Mouse (Mus musculus) C2C12 (cell line): ENCODE results near the gene Syt5.

Source experiments
- CEBPB ChIP-seq: IDR thresholded peaks from one replicate; pipeline ENCODE4 v1.6.1; 2011; ENCODE audit warnings: low read depth, mild to moderate bottlenecking, control low read depth, moderate library complexity
- CTCF ChIP-seq: IDR thresholded peaks from one replicate; pipeline ENCODE4 v1.5.1; 2011; ENCODE audit not compliant: control insufficient read depth, insufficient read depth, insufficient read length
- MAX ChIP-seq: IDR thresholded peaks from one replicate; pipeline ENCODE4 v1.6.1; 2011; ENCODE audit warnings: mild to moderate bottlenecking, control low read depth
- MYOD1 ChIP-seq: IDR thresholded peaks from one replicate; pipeline ENCODE4 v1.6.1; 2011; ENCODE audit warnings: low read depth; ENCODE audit not compliant: control insufficient read depth, insufficient read length

- TF ChIP-seq MYOD1 (no peak), CTCF (no peak), MAX (no peak), CEBPB (no peak)
Observed at GRCm38 (mm10) chr7:4496468-4496867, 50.9 kb downstream of the Syt5 start.
